In genomic region chr1:90364444-90364843, GRCm38 (mm10) we compare ENCODE assay signal across 27 mouse cellular contexts.
A peak's percentile ranks its signal among the peaks of the same experiment; 100 is the strongest.
DNase-seq lines count a peak whose midpoint lies in the region; ATAC-seq lines count a peak whose summit lies in the region.
"Had no signal": no experiment of that assay in that cellular context is flagged by ENCODE, and none has a peak within 500 bp of the region (broad histone marks: within the 10 kb centered on the region; RNA-seq: fewer than 3 reads in every experiment).

No protein-coding gene starts in this region.

- 0 out of 2 replicates have a peak, but pooled peaks cover 8% of the 10 kb centered on the region for H3K4me1 ChIP-seq in embryonic facial prominence, embryonic 14.5 days (ENCODE audit: control insufficient read depth, insufficient read depth, low read length)
- H3K4me1 ChIP-seq in embryonic facial prominence, embryonic 10.5 days: no peaks in the 10 kb centered on the region
- H3K4me1 ChIP-seq in midbrain, embryonic 11.5 days (ENCODE audit: control insufficient read depth, insufficient read depth, low read length): no peaks in the 10 kb centered on the region
- H3K4me1 ChIP-seq in midbrain, embryonic 14.5 days (ENCODE audit: control insufficient read depth, insufficient read depth, low read length): no peaks in the 10 kb centered on the region
- H3K4me1 ChIP-seq: hindbrain, embryonic 13.5 days; midbrain, embryonic 15.5 days had no signal

- 62% methylated on average over 4 of the region's 4 CpGs for WGBS in embryonic facial prominence, embryonic 14.5 days
- 87% methylated on average over 4 of the region's 4 CpGs for WGBS in embryonic facial prominence, embryonic 10.5 days
- WGBS in midbrain, embryonic 11.5 days: 83% methylated on average over 4 of the region's 4 CpGs
- 79% methylated on average over 4 of the region's 4 CpGs for WGBS in midbrain, embryonic 14.5 days

- H3K4me2 ChIP-seq in embryonic facial prominence, embryonic 14.5 days (ENCODE audit: low read depth, low read length): no peak overlapping the region
- H3K4me2 ChIP-seq in midbrain, embryonic 11.5 days: no peak overlapping the region
- no peak overlapping the region for H3K4me2 ChIP-seq in midbrain, embryonic 14.5 days (ENCODE audit: low read length)
- H3K4me2 ChIP-seq: hindbrain, embryonic 13.5 days; liver, embryonic 11.5 days; midbrain, embryonic 15.5 days had no signal

- no peak overlapping the region for H3K4me3 ChIP-seq in embryonic facial prominence, embryonic 14.5 days (ENCODE audit: low read depth, low read length)
- no peak overlapping the region for H3K4me3 ChIP-seq in embryonic facial prominence, embryonic 10.5 days
- no peak overlapping the region for H3K4me3 ChIP-seq in midbrain, embryonic 11.5 days (ENCODE audit: low read depth, low read length)
- H3K4me3 ChIP-seq in midbrain, embryonic 14.5 days (replicated peaks; ENCODE audit: low read depth, low read length): no peak overlapping the region
- H3K4me3 ChIP-seq: hindbrain, embryonic 13.5 days; midbrain, embryonic 15.5 days had no signal

- no peak for ATAC-seq in embryonic facial prominence, embryonic 14.5 days (ENCODE audit: low read depth)
- ATAC-seq in midbrain, embryonic 11.5 days (ENCODE audit: low FRiP score): no peak
- ATAC-seq in midbrain, embryonic 14.5 days (ENCODE audit: low FRiP score, low TSS enrichment): no peak
- no peak for ATAC-seq in granulocyte monocyte progenitor cell, adult 5-6 weeks (replicated peaks; ENCODE audit: poor library complexity, severe bottlenecking)
- ATAC-seq: activated CD4-positive, CD25-positive, alpha-beta regulatory T cell, adult 4 months; forebrain, embryonic 14.5 days; intestine, embryonic 16.5 days; midbrain, embryonic 15.5 days had no signal

- no peak overlapping the region for H3K9ac ChIP-seq in embryonic facial prominence, embryonic 14.5 days (ENCODE audit: low read depth, low read length)
- H3K9ac ChIP-seq in midbrain, embryonic 11.5 days (ENCODE audit: low read length): no peak overlapping the region
- no peak overlapping the region for H3K9ac ChIP-seq in midbrain, embryonic 14.5 days (replicated peaks; ENCODE audit: low read length)
- H3K9ac ChIP-seq: hindbrain, embryonic 13.5 days; midbrain, embryonic 15.5 days had no signal

- intact Hi-C loops in heart, postnatal 25 days (cut with DNase I): no loop called here

- H3K27me3 ChIP-seq in embryonic facial prominence, embryonic 14.5 days (replicated peaks; ENCODE audit: control insufficient read depth, insufficient read depth, low read length): no peaks in the 10 kb centered on the region
- H3K27me3 ChIP-seq in embryonic facial prominence, embryonic 10.5 days (replicated peaks; ENCODE audit: low read depth, poor library complexity, severe bottlenecking): no peaks in the 10 kb centered on the region
- H3K27me3 ChIP-seq in midbrain, embryonic 11.5 days (ENCODE audit: control insufficient read depth, insufficient read depth, low read length): no peaks in the 10 kb centered on the region
- no peaks in the 10 kb centered on the region for H3K27me3 ChIP-seq in midbrain, embryonic 14.5 days (ENCODE audit: control insufficient read depth, insufficient read depth, low read length)
- H3K27me3 ChIP-seq: CH12.LX; midbrain, embryonic 15.5 days had no signal

- H3K9me3 ChIP-seq in embryonic facial prominence, embryonic 14.5 days (ENCODE audit: control insufficient read depth, low read length): no peaks in the 10 kb centered on the region
- no peaks in the 10 kb centered on the region for H3K9me3 ChIP-seq in embryonic facial prominence, embryonic 10.5 days
- no peaks in the 10 kb centered on the region for H3K9me3 ChIP-seq in midbrain, embryonic 11.5 days (ENCODE audit: control insufficient read depth, low read length)
- no peaks in the 10 kb centered on the region for H3K9me3 ChIP-seq in midbrain, embryonic 14.5 days (ENCODE audit: control insufficient read depth, low read length)
- H3K9me3 ChIP-seq: hindbrain, embryonic 13.5 days; midbrain, embryonic 15.5 days had no signal

- no peaks in the 10 kb centered on the region for H3K36me3 ChIP-seq in embryonic facial prominence, embryonic 14.5 days (ENCODE audit: control insufficient read depth, insufficient read depth, low read length)
- H3K36me3 ChIP-seq in embryonic facial prominence, embryonic 10.5 days (replicated peaks): no peaks in the 10 kb centered on the region
- H3K36me3 ChIP-seq in midbrain, embryonic 11.5 days (ENCODE audit: control insufficient read depth, insufficient read depth, low read length): no peaks in the 10 kb centered on the region
- H3K36me3 ChIP-seq in midbrain, embryonic 14.5 days (ENCODE audit: control insufficient read depth, insufficient read depth, low read length): no peaks in the 10 kb centered on the region
- H3K36me3 ChIP-seq: hindbrain, embryonic 13.5 days; midbrain, embryonic 15.5 days had no signal

- H3K27ac ChIP-seq in embryonic facial prominence, embryonic 14.5 days (replicated peaks; ENCODE audit: low read depth, low read length): no peak overlapping the region
- no peak overlapping the region for H3K27ac ChIP-seq in embryonic facial prominence, embryonic 10.5 days (replicated peaks)
- H3K27ac ChIP-seq in midbrain, embryonic 11.5 days (ENCODE audit: low read depth, low read length): no peak overlapping the region
- no peak overlapping the region for H3K27ac ChIP-seq in midbrain, embryonic 14.5 days (replicated peaks; ENCODE audit: low read depth, low read length)
- H3K27ac ChIP-seq: hindbrain, embryonic 13.5 days; kidney, postnatal 0 days; midbrain, embryonic 15.5 days had no signal

- DNase-seq in embryonic facial prominence, embryonic 14.5 days (ENCODE audit: low spot score): peak; percentile 9
- no peak for DNase-seq in embryonic facial prominence, embryonic 10.5 days (ENCODE audit: low spot score)
- DNase-seq in heart, adult 9 months (ENCODE audit: low spot score in 2 of 2): peak; percentile 23 to 34
- DNase-seq in heart, postnatal 25 days (ENCODE audit: low spot score): no peak
- DNase-seq in midbrain, embryonic 11.5 days (ENCODE audit: low spot score, missing footprints): peak; percentile 82
- no peak for DNase-seq in midbrain, embryonic 14.5 days
- DNase-seq: adrenal gland, adult 2 months; adrenal gland, postnatal 36 days; cerebellum, adult 18-20 months; cerebellum, postnatal 25 days; gastrocnemius, postnatal 36 days; heart, postnatal 14 days; kidney, adult 8-10 months; layer of hippocampus, adult 9-11 months; lung, postnatal 36 days; right cerebral cortex, adult 18-20 months; spleen, adult 18-20 months; thymus, postnatal 14 days had no signal

Comparison
In these comparisons a context has a peak if more than half of its experiments do, and no peak if none do; other contexts are left out.
1. DNase-seq: peak in embryonic facial prominence, embryonic 14.5 days (single experiment), heart, adult 9 months (2 of 2) and midbrain, embryonic 11.5 days (single experiment); none in embryonic facial prominence, embryonic 10.5 days (single experiment), heart, postnatal 25 days (single experiment) and midbrain, embryonic 14.5 days (single experiment).